Mouse (Mus musculus): ENCODE data around the gene Scamp2.

Gene Scamp2

GRCm38 (mm10) chr9:57541312-57541711 is 19.4 kb upstream of the Scamp2 start:
- Histone ChIP-seq H3K9me3 (ENCODE audit: low read length) (no peaks in the 10 kb centered on the region), H3K27me3 (ENCODE audit: insufficient read depth, low read length) (no peaks in the 10 kb centered on the region), H3K4me3 (replicated peaks; ENCODE audit: low read length) (no peak overlapping the region), H3K36me3 (ENCODE audit: insufficient read depth, low read length) (peaks cover 79% of the 10 kb centered on the region), H3K4me1 (replicated peaks; ENCODE audit: low read depth, low read length) (peaks cover 57% of the 10 kb centered on the region)
- peak; percentile 76 for TF ChIP-seq CTCF (conservative IDR thresholded peaks at IDR 0.05; ENCODE audit: low read length)
- no peak for TF ChIP-seq NANOG (IDR thresholded peaks at IDR 0.05; ENCODE audit: borderline replicate concordance, low read length)
- no peak for TF ChIP-seq POU5F1 (IDR thresholded peaks at IDR 0.05; ENCODE audit: borderline replicate concordance, low read length)

DNA sequence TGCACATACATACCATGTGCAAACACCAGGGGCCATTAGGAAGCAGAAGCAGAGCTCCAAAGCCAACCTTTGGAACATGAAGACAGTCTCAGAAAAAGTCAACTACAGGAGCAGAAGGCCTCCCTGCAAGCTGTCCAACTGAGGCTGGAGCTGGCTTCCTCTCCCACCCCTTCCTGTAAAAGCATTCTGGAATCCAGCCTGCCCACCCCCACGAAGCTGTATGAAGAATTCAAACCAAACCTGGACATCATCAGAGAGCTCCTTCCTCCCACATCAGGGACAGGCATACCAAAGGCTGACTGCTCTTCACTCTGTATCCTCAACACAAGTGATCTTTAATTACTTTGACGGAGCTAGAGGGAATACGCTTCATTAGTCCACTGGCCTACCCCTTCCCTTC is 16.8 kb upstream of the Scamp2 start:
- no peaks in the 10 kb centered on the region for H3K27me3 ChIP-seq (ENCODE audit: insufficient read depth, low read length)
- peaks cover 98% of the 10 kb centered on the region for H3K36me3 ChIP-seq (ENCODE audit: insufficient read depth, low read length)
- H3K4me3 ChIP-seq (replicated peaks; ENCODE audit: low read length): no peak overlapping the region
- TF ChIP-seq CTCF (conservative IDR thresholded peaks at IDR 0.05; ENCODE audit: low read length) (no peak), NANOG (IDR thresholded peaks at IDR 0.05; ENCODE audit: borderline replicate concordance, low read length) (no peak), POU5F1 (IDR thresholded peaks at IDR 0.05; ENCODE audit: borderline replicate concordance, low read length) (no peak)
- H3K4me1 ChIP-seq (replicated peaks; ENCODE audit: low read depth, low read length): peaks cover 62% of the 10 kb centered on the region
- H3K9me3 ChIP-seq (ENCODE audit: low read length): no peaks in the 10 kb centered on the region

GRCm38 (mm10) chr9:57547287-57547686 is 13.5 kb upstream of the Scamp2 start:
- peaks cover 91% of the 10 kb centered on the region for H3K36me3 ChIP-seq (ENCODE audit: insufficient read depth, low read length)
- no peaks in the 10 kb centered on the region for H3K27me3 ChIP-seq (ENCODE audit: insufficient read depth, low read length)
- TF ChIP-seq CTCF (conservative IDR thresholded peaks at IDR 0.05; ENCODE audit: low read length): no peak
- no peak for TF ChIP-seq NANOG (IDR thresholded peaks at IDR 0.05; ENCODE audit: borderline replicate concordance, low read length)
- TF ChIP-seq POU5F1 (IDR thresholded peaks at IDR 0.05; ENCODE audit: borderline replicate concordance, low read length): no peak
- H3K4me1 ChIP-seq (replicated peaks; ENCODE audit: low read depth, low read length): peaks cover 61% of the 10 kb centered on the region
- H3K9me3 ChIP-seq (ENCODE audit: low read length): peaks cover 23% of the 10 kb centered on the region
- H3K4me3 ChIP-seq (replicated peaks; ENCODE audit: low read length): peak overlapping the region; percentile 57; the same call in 1 of the 2 replicates

GRCm38 (mm10) chr9:57547869-57548268 is 12.9 kb upstream of the Scamp2 start:
- no peaks in the 10 kb centered on the region for H3K27me3 ChIP-seq (ENCODE audit: insufficient read depth, low read length)
- H3K4me1 ChIP-seq (replicated peaks; ENCODE audit: low read depth, low read length): peaks cover 63% of the 10 kb centered on the region
- H3K36me3 ChIP-seq (ENCODE audit: insufficient read depth, low read length): peaks cover 85% of the 10 kb centered on the region
- TF ChIP-seq POU5F1 (IDR thresholded peaks at IDR 0.05; ENCODE audit: borderline replicate concordance, low read length): no peak
- no peak for TF ChIP-seq CTCF (conservative IDR thresholded peaks at IDR 0.05; ENCODE audit: low read length)
- no peak for TF ChIP-seq NANOG (IDR thresholded peaks at IDR 0.05; ENCODE audit: borderline replicate concordance, low read length)
- H3K9me3 ChIP-seq (ENCODE audit: low read length): peaks cover 24% of the 10 kb centered on the region
- peak overlapping the region; percentile 57 for H3K4me3 ChIP-seq (replicated peaks; ENCODE audit: low read length)

- Histone ChIP-seq H3K9me3 (ENCODE audit: low read length) (peaks cover 24% of the 10 kb centered on the region), H3K36me3 (ENCODE audit: insufficient read depth, low read length) (peaks cover 72% of the 10 kb centered on the region), H3K4me3 (replicated peaks; ENCODE audit: low read length) (no peak overlapping the region), H3K4me1 (replicated peaks; ENCODE audit: low read depth, low read length) (peaks cover 69% of the 10 kb centered on the region), H3K27me3 (ENCODE audit: insufficient read depth, low read length) (no peaks in the 10 kb centered on the region)
- TF ChIP-seq NANOG (IDR thresholded peaks at IDR 0.05; ENCODE audit: borderline replicate concordance, low read length) (no peak), CTCF (conservative IDR thresholded peaks at IDR 0.05; ENCODE audit: low read length) (no peak), POU5F1 (IDR thresholded peaks at IDR 0.05; ENCODE audit: borderline replicate concordance, low read length) (no peak)
Measured at GRCm38 (mm10) chr9:57549186-57549585, 11.6 kb upstream of the Scamp2 start.

GRCm38 (mm10) chr9:57550126-57550862 is 10.4 kb upstream of the Scamp2 start:
- peaks cover 70% of the 10 kb centered on the region for H3K4me1 ChIP-seq (replicated peaks; ENCODE audit: low read depth, low read length)
- peaks cover 24% of the 10 kb centered on the region for H3K9me3 ChIP-seq (ENCODE audit: low read length)
- no peak overlapping the region for H3K4me3 ChIP-seq (replicated peaks; ENCODE audit: low read length)
- no peaks in the 10 kb centered on the region for H3K27me3 ChIP-seq (ENCODE audit: insufficient read depth, low read length)
- no peak for TF ChIP-seq NANOG (IDR thresholded peaks at IDR 0.05; ENCODE audit: borderline replicate concordance, low read length)
- no peak for TF ChIP-seq CTCF (conservative IDR thresholded peaks at IDR 0.05; ENCODE audit: low read length)
- TF ChIP-seq POU5F1 (IDR thresholded peaks at IDR 0.05; ENCODE audit: borderline replicate concordance, low read length): no peak
- peaks cover 60% of the 10 kb centered on the region for H3K36me3 ChIP-seq (ENCODE audit: insufficient read depth, low read length)

GRCm38 (mm10) chr9:57552139-57552887 is 8.4 kb upstream of the Scamp2 start, which contains the start of gene Mpi:
Gene Mpi (minus strand): TSS chr9:57552763.
- peaks cover 40% of the 10 kb centered on the region for H3K36me3 ChIP-seq (ENCODE audit: insufficient read depth, low read length)
- H3K4me3 ChIP-seq (replicated peaks; ENCODE audit: low read length): peak within 1 kb of the TSS; percentile 82
- TF ChIP-seq NANOG (IDR thresholded peaks at IDR 0.05; ENCODE audit: borderline replicate concordance, low read length) (no peak), CTCF (conservative IDR thresholded peaks at IDR 0.05; ENCODE audit: low read length) (no peak), POU5F1 (IDR thresholded peaks at IDR 0.05; ENCODE audit: borderline replicate concordance, low read length) (no peak)
- H3K27me3 ChIP-seq (ENCODE audit: insufficient read depth, low read length): no peaks in the 10 kb centered on the region
- peaks cover 24% of the 10 kb centered on the region for H3K9me3 ChIP-seq (ENCODE audit: low read length)
- H3K4me1 ChIP-seq (replicated peaks; ENCODE audit: low read depth, low read length): peaks cover 67% of the 10 kb centered on the region

DNA sequence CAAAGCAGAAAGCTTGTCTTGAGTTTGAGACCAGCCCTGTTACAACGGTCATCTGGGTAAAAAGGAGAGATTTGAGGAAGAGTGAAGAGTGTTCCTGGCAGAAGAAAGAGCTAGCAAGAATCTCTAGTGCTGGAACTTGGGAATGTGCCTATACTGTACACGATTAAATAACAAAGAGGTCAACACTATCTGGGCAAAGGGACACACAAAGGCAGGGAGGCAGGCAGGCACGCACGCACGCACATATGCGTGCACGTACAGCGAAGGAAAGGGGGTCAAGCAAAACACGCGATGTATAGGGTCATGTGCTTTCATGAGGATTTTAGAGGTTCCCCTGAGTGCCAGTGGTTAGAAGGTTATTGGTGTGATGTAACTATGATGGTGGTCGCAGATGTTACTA is 7.6 kb upstream of the Scamp2 start:
- Histone ChIP-seq H3K9me3 (ENCODE audit: low read length) (peaks cover 24% of the 10 kb centered on the region), H3K27me3 (ENCODE audit: insufficient read depth, low read length) (no peaks in the 10 kb centered on the region), H3K4me3 (replicated peaks; ENCODE audit: low read length) (no peak overlapping the region), H3K4me1 (replicated peaks; ENCODE audit: low read depth, low read length) (peaks cover 59% of the 10 kb centered on the region), H3K36me3 (ENCODE audit: insufficient read depth, low read length) (peaks cover 32% of the 10 kb centered on the region)
- no peak for TF ChIP-seq POU5F1 (IDR thresholded peaks at IDR 0.05; ENCODE audit: borderline replicate concordance, low read length)
- TF ChIP-seq CTCF (conservative IDR thresholded peaks at IDR 0.05; ENCODE audit: low read length): no peak
- no peak for TF ChIP-seq NANOG (IDR thresholded peaks at IDR 0.05; ENCODE audit: borderline replicate concordance, low read length)

All from E14TG2a.4 (cell line).